Mouse (Mus musculus): Measurements from ENCODE around the gene Itpr2.

DNA sequence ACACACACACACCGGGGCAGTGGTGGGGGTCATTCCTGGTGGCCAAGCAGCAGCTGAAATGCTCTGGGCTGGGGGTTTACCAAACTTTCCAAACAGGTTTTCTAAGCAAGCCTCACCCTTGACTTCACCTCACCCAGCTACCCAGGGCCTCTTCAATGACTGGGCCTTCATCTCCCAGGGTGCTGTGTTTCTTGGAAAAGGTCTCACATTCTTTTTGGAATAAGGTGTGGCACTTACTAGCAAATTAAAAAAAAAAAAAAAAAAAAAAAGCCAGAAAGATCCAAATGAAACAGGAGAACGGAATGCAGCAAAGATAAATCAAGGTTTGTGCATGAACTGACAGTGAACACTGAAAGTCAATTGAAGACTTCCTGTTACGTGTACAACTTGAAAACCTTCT is 77.2 kb downstream of the Itpr2 start:
- no peak for TF ChIP-seq POLR2A (IDR thresholded peaks at IDR 0.05; ENCODE audit: insufficient read depth, low read length)
- no peak for TF ChIP-seq CTCF (IDR thresholded peaks at IDR 0.05; ENCODE audit: low read depth, low read length)
- no peak for TF ChIP-seq EP300 (IDR thresholded peaks at IDR 0.05; ENCODE audit: insufficient read depth, low read depth, low read length)
